10 mouse cellular contexts compared by ENCODE assay signal in genomic region chr8:8653343-8653742, GRCm38 (mm10). TPM values are rescaled to one million over a fixed set of nuclear protein-coding genes. Genes with fewer than 3 reads are reported as not detected.
DNase-seq lines count a peak whose midpoint lies in the region; ATAC-seq and TF ChIP-seq lines count a peak whose summit lies in the region.
"Had no signal": no experiment of that assay in that cellular context is flagged by ENCODE, and none has a peak within 500 bp of the region (broad histone marks: within the 10 kb centered on the region; RNA-seq: fewer than 3 reads in every experiment).

No protein-coding gene starts in this region.

- peak; percentile 25; the same call in 1 of the 2 replicates for TF ChIP-seq CTCF in kidney, postnatal 0 days (IDR thresholded peaks at IDR 0.05; ENCODE audit: low read depth)
- no peak for TF ChIP-seq CTCF in embryonic fibroblast, embryonic 13.5 days (IDR thresholded peaks at IDR 0.05; ENCODE audit: borderline replicate concordance, insufficient read depth, low read length)

- no peak for ATAC-seq in kidney, postnatal 0 days (replicated peaks; ENCODE audit: low FRiP score, low read depth)
- ATAC-seq in hindbrain, embryonic 11.5 days (ENCODE audit: low FRiP score): no peak
- ATAC-seq in midbrain, embryonic 14.5 days (ENCODE audit: low FRiP score, low TSS enrichment): no peak
- no peak for ATAC-seq in megakaryocyte, adult 5-6 weeks (ENCODE audit: poor library complexity, severe bottlenecking)

- no peak overlapping the region for H3K4me3 ChIP-seq in kidney, postnatal 0 days (replicated peaks; ENCODE audit: low read depth, low read length)
- H3K4me3 ChIP-seq in embryonic fibroblast, embryonic 13.5 days (ENCODE audit: insufficient read depth, low read length): no peak overlapping the region
- H3K4me3 ChIP-seq in hindbrain, embryonic 11.5 days (ENCODE audit: low read depth, low read length): 0 out of 2 replicates have a peak overlapping the region, but pooled peaks have one; percentile 0
- H3K4me3 ChIP-seq in midbrain, embryonic 14.5 days (replicated peaks; ENCODE audit: low read depth, low read length): no peak overlapping the region

- TF ChIP-seq POLR2A in embryonic fibroblast, embryonic 13.5 days (IDR thresholded peaks at IDR 0.05; ENCODE audit: low read depth, low read length): no peak

- H3K9me3 ChIP-seq in kidney, postnatal 0 days (replicated peaks; ENCODE audit: low read length): no peaks in the 10 kb centered on the region
- H3K9me3 ChIP-seq in hindbrain, embryonic 11.5 days (ENCODE audit: control insufficient read depth, low read length): no peaks in the 10 kb centered on the region
- no peaks in the 10 kb centered on the region for H3K9me3 ChIP-seq in midbrain, embryonic 14.5 days (ENCODE audit: control insufficient read depth, low read length)

- 46% methylated on average over 5 of the region's 5 CpGs for WGBS in kidney, postnatal 0 days
- WGBS in hindbrain, embryonic 11.5 days: 54% methylated on average over 5 of the region's 5 CpGs
- WGBS in midbrain, embryonic 14.5 days: 57% methylated on average over 5 of the region's 5 CpGs

- DNase-seq in kidney, postnatal 0 days (ENCODE audit: low spot score): no peak
- no peak for DNase-seq in kidney, adult 9 months
- no peak for DNase-seq in hindbrain, embryonic 11.5 days (ENCODE audit: low spot score)
- no peak for DNase-seq in midbrain, embryonic 14.5 days
- no peak for DNase-seq in adrenal gland, postnatal 25 days
- no peak for DNase-seq in cerebellum, postnatal 36 days
- DNase-seq: kidney, adult 2 months; lung, postnatal 4 days had no signal

- peaks cover 4% of the 10 kb centered on the region for H3K4me1 ChIP-seq in kidney, postnatal 0 days (replicated peaks; ENCODE audit: insufficient read depth, low read length)
- peaks cover 19% of the 10 kb centered on the region; the same call in 1 of the 2 replicates for H3K4me1 ChIP-seq in embryonic fibroblast, embryonic 13.5 days (ENCODE audit: control insufficient read depth, insufficient read depth, low read length)
- peaks cover 8% of the 10 kb centered on the region for H3K4me1 ChIP-seq in hindbrain, embryonic 11.5 days (replicated peaks; ENCODE audit: control insufficient read depth, insufficient read depth, low read length)
- peaks cover 49% of the 10 kb centered on the region for H3K4me1 ChIP-seq in midbrain, embryonic 14.5 days (ENCODE audit: control insufficient read depth, insufficient read depth, low read length)

- H3K27me3 ChIP-seq in kidney, postnatal 0 days (ENCODE audit: insufficient read depth, low read length): no peaks in the 10 kb centered on the region
- no peaks in the 10 kb centered on the region for H3K27me3 ChIP-seq in hindbrain, embryonic 11.5 days (ENCODE audit: control insufficient read depth, insufficient read depth, low read length)
- peaks cover 50% of the 10 kb centered on the region for H3K27me3 ChIP-seq in midbrain, embryonic 14.5 days (ENCODE audit: control insufficient read depth, insufficient read depth, low read length)

- no peaks in the 10 kb centered on the region for H3K36me3 ChIP-seq in kidney, postnatal 0 days (ENCODE audit: insufficient read depth, low read length)
- H3K36me3 ChIP-seq in hindbrain, embryonic 11.5 days (ENCODE audit: control insufficient read depth, insufficient read depth, low read length): no peaks in the 10 kb centered on the region
- no peaks in the 10 kb centered on the region for H3K36me3 ChIP-seq in midbrain, embryonic 14.5 days (ENCODE audit: control insufficient read depth, insufficient read depth, low read length)

- no peak overlapping the region for H3K9ac ChIP-seq in kidney, postnatal 0 days (ENCODE audit: low read depth, low read length)
- no peak overlapping the region for H3K9ac ChIP-seq in hindbrain, embryonic 11.5 days (ENCODE audit: low read depth, low read length)
- H3K9ac ChIP-seq in midbrain, embryonic 14.5 days (replicated peaks; ENCODE audit: low read length): no peak overlapping the region

- no peak overlapping the region for H3K27ac ChIP-seq in kidney, postnatal 0 days
- 0 out of 2 replicates have a peak overlapping the region, but pooled peaks have one; percentile 38 for H3K27ac ChIP-seq in embryonic fibroblast, embryonic 13.5 days (ENCODE audit: insufficient read depth, low read length)
- H3K27ac ChIP-seq in hindbrain, embryonic 11.5 days (ENCODE audit: low read depth, low read length): no peak overlapping the region
- H3K27ac ChIP-seq in midbrain, embryonic 14.5 days (replicated peaks; ENCODE audit: low read depth, low read length): no peak overlapping the region

- peak overlapping the region; percentile 93 for H3K4me2 ChIP-seq in kidney, postnatal 0 days (ENCODE audit: low read length)
- peak overlapping the region; percentile 22; the same call in 1 of the 2 replicates for H3K4me2 ChIP-seq in hindbrain, embryonic 11.5 days (replicated peaks; ENCODE audit: low read depth, low read length)
- peak overlapping the region; percentile 91 for H3K4me2 ChIP-seq in midbrain, embryonic 14.5 days (ENCODE audit: low read length)

RNA-seq across cellular contexts. Expression of gene Efnb2, which starts 7.7 kb away (rescaled TPM):
- 24.0 and 27.4 TPM in 2 replicates for polyA plus RNA-seq in kidney, postnatal 0 days (2015; fragmentation: Nextera tagmentation; extraction: Ambion mirVana)
- polyA plus RNA-seq in embryonic fibroblast, embryonic 13.5 days (2011; ENCODE audit: insufficient read length, low read depth, missing spikeins): 56.9 and 57.2 TPM in 2 replicates
- 36.3 and 43.6 TPM in 2 replicates for polyA plus RNA-seq in hindbrain, embryonic 11.5 days (2014; fragmentation: Nextera tagmentation; extraction: Ambion mirVana)
- polyA plus RNA-seq in midbrain, embryonic 14.5 days (2014; fragmentation: Nextera tagmentation; extraction: Ambion mirVana): 14.0 and 17.1 TPM in 2 replicates
- 17.1 and 17.8 TPM in 2 replicates for total RNA-seq in adrenal gland, postnatal 25 days (2021)
- total RNA-seq in megakaryocyte, adult 5-6 weeks (2015): 0.52 and 0.78 TPM in 2 replicates
- 0.18 and 0.45 TPM in 2 replicates for total RNA-seq in megakaryocyte, adult 5-6 weeks (2017)

RNA-seq across cellular contexts. Expression of gene Arglu1, which starts 37.0 kb away (rescaled TPM):
- polyA plus RNA-seq in kidney, postnatal 0 days (2015; fragmentation: Nextera tagmentation; extraction: Ambion mirVana): 160 and 169 TPM in 2 replicates
- 104 and 109 TPM in 2 replicates for polyA plus RNA-seq in embryonic fibroblast, embryonic 13.5 days (2011; ENCODE audit: insufficient read length, low read depth, missing spikeins)
- polyA plus RNA-seq in hindbrain, embryonic 11.5 days (2014; fragmentation: Nextera tagmentation; extraction: Ambion mirVana): 162 and 171 TPM in 2 replicates
- 179 and 201 TPM in 2 replicates for polyA plus RNA-seq in midbrain, embryonic 14.5 days (2014; fragmentation: Nextera tagmentation; extraction: Ambion mirVana)
- total RNA-seq in adrenal gland, postnatal 25 days (2021): 96.4 and 106 TPM in 2 replicates
- total RNA-seq in megakaryocyte, adult 5-6 weeks (2015): 55.8 and 64.7 TPM in 2 replicates
- total RNA-seq in megakaryocyte, adult 5-6 weeks (2017): 78.2 and 80.9 TPM in 2 replicates

Comparison
In these comparisons a context has a peak if more than half of its experiments do, and no peak if none do; other contexts are left out.
1. H3K4me2 ChIP-seq: peak in every context shown above with its lines; median percentile 93 in kidney, postnatal 0 days; 91 in midbrain, embryonic 14.5 days; 22 in hindbrain, embryonic 11.5 days.